12 mouse cellular contexts compared by ENCODE assay signal in genomic region chr12:8494675-8495074, GRCm38 (mm10).
"Had no signal": no experiment of that assay in that cellular context is flagged by ENCODE, and none has a peak within 500 bp of the region (broad histone marks: within the 10 kb centered on the region; RNA-seq: fewer than 3 reads in every experiment).

No protein-coding gene starts in this region.

- H3K4me3 ChIP-seq: limb, embryonic 15.5 days; liver, embryonic 12.5 days; midbrain, embryonic 15.5 days; neural tube, embryonic 12.5 days had no signal

- H3K27ac ChIP-seq: limb, embryonic 15.5 days; liver, embryonic 12.5 days; midbrain, embryonic 15.5 days; neural tube, embryonic 12.5 days had no signal

- H3K9ac ChIP-seq: limb, embryonic 15.5 days; liver, embryonic 12.5 days; lung, embryonic 14.5 days; midbrain, embryonic 15.5 days; neural tube, embryonic 12.5 days had no signal

- DNase-seq: kidney, adult 11 months; kidney, postnatal 14 days; layer of hippocampus, adult 9-11 months; layer of hippocampus, postnatal 36 days; lung, embryonic 14.5 days; lung, postnatal 14 days; thymus, adult 2 months; thymus, postnatal 25 days had no signal

- H3K27me3 ChIP-seq: limb, embryonic 15.5 days; midbrain, embryonic 15.5 days; neural tube, embryonic 12.5 days had no signal

- ATAC-seq: liver, embryonic 12.5 days; midbrain, embryonic 15.5 days had no signal

- H3K36me3 ChIP-seq: limb, embryonic 15.5 days; liver, embryonic 12.5 days; midbrain, embryonic 15.5 days; neural tube, embryonic 12.5 days had no signal

- H3K4me2 ChIP-seq: limb, embryonic 15.5 days; liver, embryonic 12.5 days; lung, embryonic 14.5 days; midbrain, embryonic 15.5 days; neural tube, embryonic 12.5 days had no signal

- H3K9me3 ChIP-seq: limb, embryonic 15.5 days; liver, embryonic 12.5 days; midbrain, embryonic 15.5 days; neural tube, embryonic 12.5 days had no signal
